Mouse (Mus musculus) brown adipose tissue, adult 24 weeks (tissue): Measurements from ENCODE around the gene Ccdc124. TPM values are rescaled to one million over a fixed set of nuclear protein-coding genes. Genes with fewer than 3 reads are reported as not detected.

Experiments
- H3K27ac ChIP-seq: fragments of 200-500 bp; replicated peaks from 2 replicates; pipeline ENCODE4 v1.5.1; 2012; ENCODE audit warnings: low read depth, mild to moderate bottlenecking, low read length
- H3K4me1 ChIP-seq: fragments of 200-500 bp; 2 replicates; pipeline ENCODE4 v1.6.1; 2012; ENCODE audit warnings: low read length, mixed read lengths; ENCODE audit not compliant: control insufficient read depth, insufficient read depth, insufficient read length
- H3K4me3 ChIP-seq: fragments of 200-500 bp; 2 replicates; pipeline ENCODE4 v1.5.1; 2012; ENCODE audit warnings: low read depth, mild to moderate bottlenecking, low read length, moderate library complexity; ENCODE audit not compliant: insufficient read depth
- polyA plus RNA-seq: library from polyadenylated mRNA; stranded (reverse); fragments of >200 nt; gene quantifications from 2 replicates; pipeline ENCODE4 v1.2.4, GENCODE M21; 2012; ENCODE audit not compliant: missing spikeins, insufficient read depth, insufficient read length

The Ccdc124 gene
- polyA plus RNA-seq, 1 experiment, result 60.6 TPM

- Histone ChIP-seq H3K27ac (no peak overlapping the region), H3K4me3 (no peak overlapping the region), H3K4me1 (no peaks in the 10 kb centered on the region)
These were observed 22.8 kb downstream of the Ccdc124 start for GRCm38 (mm10) chr8:70850947-70851346.

DNA sequence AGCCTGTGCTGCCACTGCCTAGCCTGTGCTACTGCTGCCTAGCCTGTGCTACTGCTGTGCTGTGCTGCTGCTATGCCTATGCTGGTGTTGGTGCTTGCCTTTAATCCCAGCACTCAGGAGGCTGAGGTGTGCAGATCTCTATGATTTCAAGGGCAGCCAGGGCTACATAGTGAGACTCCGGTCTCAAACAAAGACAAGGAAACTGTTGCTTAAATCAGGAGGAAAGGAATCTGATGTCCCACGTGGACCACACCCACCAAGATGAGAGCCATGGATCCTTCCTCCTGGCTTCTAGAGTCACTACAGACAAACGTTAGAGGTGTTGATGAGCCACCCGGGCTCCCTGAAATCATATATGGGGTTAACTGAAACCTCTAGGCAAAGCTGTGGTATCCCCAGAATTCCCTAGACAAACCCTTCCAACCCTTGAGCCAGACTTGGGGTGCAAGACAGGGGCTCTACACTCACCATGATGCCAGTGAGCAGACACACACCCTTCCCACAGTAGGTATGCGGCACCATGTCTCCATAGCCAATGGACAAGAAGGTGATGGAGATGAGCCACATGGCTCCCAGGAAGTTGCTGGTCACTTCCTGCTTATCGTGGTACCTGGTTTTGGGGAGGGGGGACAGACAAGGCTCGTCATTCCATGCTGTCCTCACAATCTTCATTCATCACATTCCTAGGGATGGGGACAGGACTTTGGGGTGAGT, 23.4 kb downstream of the Ccdc124 start:
- peak overlapping the region; percentile 4; the same call in 1 of the 2 replicates for H3K27ac ChIP-seq
- no peaks in the 10 kb centered on the region for H3K4me1 ChIP-seq
- H3K4me3 ChIP-seq, result no peak overlapping the region

GRCm38 (mm10) chr8:70849333-70849990, 24.3 kb downstream of the Ccdc124 start:
- no peaks in the 10 kb centered on the region for H3K4me1 ChIP-seq
- H3K4me3 ChIP-seq, result no peak overlapping the region
- 0 out of 2 replicates have a peak overlapping the region, but pooled peaks have one; percentile 4 for H3K27ac ChIP-seq

DNA sequence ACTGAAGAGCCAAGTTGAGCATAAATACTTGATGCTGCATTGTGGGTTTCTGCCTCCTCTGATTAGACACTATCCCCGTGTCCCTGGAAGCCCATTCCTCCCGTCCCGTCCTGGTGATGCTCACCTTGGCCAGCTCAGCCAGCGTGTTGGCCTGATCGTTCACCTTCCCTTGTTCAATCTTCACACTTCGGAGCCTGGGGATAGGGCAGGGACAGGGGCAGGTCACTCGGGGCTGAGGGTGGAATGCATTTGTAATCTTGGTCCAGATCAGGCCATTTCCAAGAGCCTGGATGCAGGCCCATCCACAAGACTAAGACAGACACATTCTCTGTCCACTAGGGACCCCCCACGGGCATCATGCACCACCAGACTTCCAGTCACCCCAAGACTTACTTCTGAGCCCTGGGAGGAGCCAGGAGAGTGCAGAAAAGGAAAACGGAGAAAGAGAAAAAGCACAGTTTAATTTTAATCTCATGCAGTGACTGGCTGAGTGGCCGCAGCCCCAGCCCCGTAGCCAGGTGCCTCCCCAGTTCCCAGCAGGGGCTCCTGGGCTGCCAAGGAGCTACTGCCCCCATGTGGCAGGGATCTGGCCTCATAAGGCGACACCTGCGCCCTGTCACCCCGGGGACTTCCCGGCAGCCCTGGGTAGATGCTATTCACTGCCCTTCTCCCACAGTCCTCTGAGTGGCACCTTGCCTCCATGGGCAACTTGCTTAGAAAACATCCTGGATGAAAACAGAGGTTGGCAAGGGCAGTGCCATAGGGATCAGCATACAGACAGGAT, 27.2 kb downstream of the Ccdc124 start:
- Histone ChIP-seq H3K27ac (no peak overlapping the region), H3K4me3 (no peak overlapping the region), H3K4me1 (no peaks in the 10 kb centered on the region)

DNA sequence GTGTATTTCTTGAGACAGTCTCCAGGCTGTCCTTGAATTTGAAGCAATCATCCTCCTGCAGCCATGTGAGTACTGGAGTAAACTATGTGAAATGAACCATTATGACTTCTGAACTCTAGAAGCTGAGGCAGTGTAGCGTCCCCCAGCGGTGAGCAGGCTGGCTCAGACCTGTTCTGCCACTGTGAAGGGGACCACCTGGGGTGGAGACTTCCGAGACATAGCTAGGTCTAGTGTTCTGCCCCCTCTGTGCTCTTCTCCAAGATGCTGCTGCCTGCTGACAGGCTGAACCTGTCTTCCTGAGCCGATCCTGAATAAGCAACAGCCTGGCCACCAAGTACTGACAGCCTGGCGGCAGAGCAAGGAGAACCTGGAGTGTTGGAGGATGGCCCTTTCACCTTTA, 28.6 kb downstream of the Ccdc124 start:
- H3K27ac ChIP-seq, result no peak overlapping the region
- H3K4me3 ChIP-seq, result no peak overlapping the region
- H3K4me1 ChIP-seq, result no peaks in the 10 kb centered on the region

GRCm38 (mm10) chr8:70844523-70844922, 29.2 kb downstream of the Ccdc124 start:
- H3K4me1 ChIP-seq, result no peaks in the 10 kb centered on the region
- no peak overlapping the region for H3K4me3 ChIP-seq
- no peak overlapping the region for H3K27ac ChIP-seq

- Histone ChIP-seq H3K4me3 (no peak overlapping the region), H3K4me1 (no peaks in the 10 kb centered on the region), H3K27ac (no peak overlapping the region)
These were observed 29.8 kb downstream of the Ccdc124 start for GRCm38 (mm10) chr8:70843941-70844340.

GRCm38 (mm10) chr8:70843214-70843773, 30.4 kb downstream of the Ccdc124 start:
- H3K4me1 ChIP-seq, result 0 out of 2 replicates have a peak, but pooled peaks cover 3% of the 10 kb centered on the region
- no peak overlapping the region for H3K27ac ChIP-seq
- no peak overlapping the region for H3K4me3 ChIP-seq

DNA sequence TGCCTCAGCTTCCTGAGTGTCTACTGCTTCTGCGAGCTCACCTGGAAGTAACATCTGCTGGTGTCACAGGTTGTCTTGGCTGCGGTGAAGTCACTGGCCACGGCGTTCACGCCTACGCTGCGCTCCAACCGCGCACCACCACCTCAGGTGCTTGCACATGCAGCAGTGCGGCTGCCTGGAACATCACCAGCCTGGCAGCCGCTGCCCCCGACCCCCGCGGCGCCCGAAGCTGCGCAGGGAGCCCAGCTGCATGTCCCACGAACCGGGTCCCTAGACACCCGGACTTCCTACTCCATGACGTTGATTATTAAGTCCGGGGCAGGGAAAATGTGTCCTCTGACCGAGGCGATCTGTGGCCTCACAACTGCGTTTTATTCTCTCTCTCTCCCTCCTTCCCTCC, 31.3 kb downstream of the Ccdc124 start:
- no peak overlapping the region for H3K27ac ChIP-seq
- H3K4me3 ChIP-seq, result no peak overlapping the region
- H3K4me1 ChIP-seq, result 0 out of 2 replicates have a peak, but pooled peaks cover 3% of the 10 kb centered on the region

- 0 out of 2 replicates have a peak, but pooled peaks cover 3% of the 10 kb centered on the region for H3K4me1 ChIP-seq
- H3K27ac ChIP-seq, result no peak overlapping the region
- no peak overlapping the region for H3K4me3 ChIP-seq
These were observed 32.3 kb downstream of the Ccdc124 start for GRCm38 (mm10) chr8:70841147-70842072.

DNA sequence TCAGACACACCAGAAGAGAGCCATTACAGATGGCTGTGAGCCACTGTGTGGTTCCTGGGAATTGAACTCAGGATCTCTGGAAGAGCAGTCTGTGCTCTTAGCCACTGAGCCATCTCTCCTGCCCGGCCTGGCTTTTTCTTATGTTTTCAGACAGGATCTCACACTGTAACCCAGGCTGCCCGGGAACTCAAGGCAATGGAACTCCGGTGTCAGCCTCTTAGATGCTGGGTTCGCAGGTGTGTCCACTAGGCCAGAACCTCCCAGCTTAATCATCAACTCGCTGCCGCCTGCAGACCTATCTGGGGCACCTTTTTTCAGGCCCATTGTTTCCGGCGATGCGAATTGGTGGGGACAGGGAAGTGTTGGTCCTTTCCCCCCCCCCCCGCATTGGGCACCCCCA, 33.1 kb downstream of the Ccdc124 start:
- H3K27ac ChIP-seq, result no peak overlapping the region
- H3K4me1 ChIP-seq, result 0 out of 2 replicates have a peak, but pooled peaks cover 3% of the 10 kb centered on the region
- H3K4me3 ChIP-seq, result no peak overlapping the region

GRCm38 (mm10) chr8:70839408-70840351, 34.1 kb downstream of the Ccdc124 start, which contains the start of gene Arrdc2:
Gene Arrdc2, minus strand, starts transcription at chr8:70839720.
- 0 out of 2 replicates have a peak, but pooled peaks cover 3% of the 10 kb centered on the region for H3K4me1 ChIP-seq
- peak within 1 kb of the TSS; percentile 88 for H3K27ac ChIP-seq
- peak within 1 kb of the TSS; percentile 91 for H3K4me3 ChIP-seq

DNA sequence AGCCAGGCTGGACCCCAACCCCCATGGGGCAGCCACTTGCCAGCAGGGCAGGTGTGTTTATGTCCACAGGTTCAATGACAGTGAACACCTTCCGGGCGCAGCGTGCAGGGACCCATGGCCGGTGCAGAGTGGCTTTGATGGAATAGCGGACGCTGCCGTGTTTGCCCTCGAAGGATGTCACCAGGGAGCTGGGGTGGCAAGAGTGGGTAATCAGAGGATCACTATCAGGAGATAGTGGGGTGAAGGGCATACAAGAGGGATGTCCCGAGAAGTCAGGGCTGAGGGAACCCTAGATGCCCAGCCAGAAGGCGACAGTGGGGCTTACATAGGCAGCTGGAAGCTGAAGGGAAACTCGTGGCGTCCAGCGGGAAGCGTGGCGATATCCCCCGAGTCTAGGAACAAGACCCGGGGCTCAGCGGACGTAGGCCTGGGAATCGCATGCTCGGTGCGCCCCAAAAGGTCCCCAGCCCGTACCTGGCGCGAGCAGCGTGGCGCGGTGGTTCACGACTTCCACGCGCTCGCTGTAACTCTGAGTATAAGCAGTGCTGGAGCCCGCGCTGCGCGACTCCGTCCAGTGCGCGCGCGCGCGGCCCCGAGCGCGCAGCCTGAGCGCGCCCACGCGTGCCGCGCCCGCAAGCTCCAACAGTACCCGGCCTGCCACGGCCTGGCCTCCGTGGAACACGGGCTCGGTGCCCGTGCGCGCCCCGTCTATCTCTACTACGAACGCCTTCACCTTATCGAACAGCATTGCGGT, 34.9 kb downstream of the Ccdc124 start:
- Histone ChIP-seq H3K27ac (peak overlapping the region; percentile 88), H3K4me1 (peaks cover 8% of the 10 kb centered on the region; the same call in 1 of the 2 replicates), H3K4me3 (peak overlapping the region; percentile 91)
